Comparison of ENCODE assay signal across 26 mouse cellular contexts in genomic region chr16:40328249-40328820, GRCm38 (mm10).
DNase-seq lines count a peak whose midpoint lies in the region; ATAC-seq and TF ChIP-seq lines count a peak whose summit lies in the region.
"Had no signal": no experiment of that assay in that cellular context is flagged by ENCODE, and none has a peak within 500 bp of the region (broad histone marks: within the 10 kb centered on the region; RNA-seq: fewer than 3 reads in every experiment).

No protein-coding gene starts in this region.

- H3K4me2 ChIP-seq in kidney, embryonic 14.5 days (replicated peaks; ENCODE audit: low read depth, low read length) = no peak overlapping the region
- no peak overlapping the region for H3K4me2 ChIP-seq in liver, postnatal 0 days (ENCODE audit: low read depth, low read length)
- H3K4me2 ChIP-seq: embryonic facial prominence, embryonic 15.5 days; heart, embryonic 15.5 days; hindbrain, embryonic 13.5 days; liver, embryonic 11.5 days; midbrain, embryonic 12.5 days; neural tube, embryonic 12.5 days had no signal

- TF ChIP-seq POLR2A in liver, adult 2 months (IDR thresholded peaks at IDR 0.05; ENCODE audit: extremely low read depth, insufficient read depth, low read length) = no peak

- TF ChIP-seq CTCF in liver, adult 2 months (IDR thresholded peaks at IDR 0.05; ENCODE audit: low read depth, low read length) = no peak
- TF ChIP-seq CTCF in liver, postnatal 0 days (IDR thresholded peaks at IDR 0.05; ENCODE audit: low read depth) = no peak

- H3K36me3 ChIP-seq in kidney, embryonic 14.5 days (ENCODE audit: control insufficient read depth, insufficient read depth, low read length) = no peaks in the 10 kb centered on the region
- no peaks in the 10 kb centered on the region for H3K36me3 ChIP-seq in liver, adult 2 months (ENCODE audit: control insufficient read depth, insufficient read depth, low read length)
- no peaks in the 10 kb centered on the region for H3K36me3 ChIP-seq in liver, postnatal 0 days (replicated peaks; ENCODE audit: insufficient read depth, low read length)
- H3K36me3 ChIP-seq: embryonic facial prominence, embryonic 15.5 days; heart, embryonic 15.5 days; hindbrain, embryonic 13.5 days; midbrain, embryonic 12.5 days; neural tube, embryonic 12.5 days had no signal

- no peak overlapping the region for H3K9ac ChIP-seq in kidney, embryonic 14.5 days (ENCODE audit: low read depth, low read length)
- no peak overlapping the region for H3K9ac ChIP-seq in liver, adult 2 months (ENCODE audit: low read depth, low read length)
- no peak overlapping the region for H3K9ac ChIP-seq in liver, postnatal 0 days (replicated peaks)
- H3K9ac ChIP-seq: embryonic facial prominence, embryonic 15.5 days; heart, embryonic 15.5 days; hindbrain, embryonic 13.5 days; midbrain, embryonic 12.5 days; neural tube, embryonic 12.5 days had no signal

- peak; percentile 73; the same call in 1 of the 2 replicates for ATAC-seq in kidney, embryonic 14.5 days (ENCODE audit: low FRiP score, low TSS enrichment)
- no peak for ATAC-seq in liver, postnatal 0 days
- ATAC-seq: activated CD4-positive, CD25-positive, alpha-beta regulatory T cell, adult 4 months; forebrain, embryonic 16.5 days had no signal

- peak; percentile 31 for DNase-seq in adrenal gland, adult 2 months
- DNase-seq in adrenal gland, postnatal 25 days = no peak
- DNase-seq in kidney, adult 18-20 months = no peak
- peak; percentile 97 for DNase-seq in liver, adult 2 months (ENCODE audit: extremely low read depth, low read depth, low spot score)
- no peak for DNase-seq in liver, postnatal 0 days
- peak; percentile 83 for DNase-seq in gonadal fat pad, adult 2 months (ENCODE audit: low read depth)
- DNase-seq in gastrocnemius, postnatal 4 days (ENCODE audit: low spot score in 2 of 2) = no peak
- DNase-seq: cerebellum, adult 2 months; cerebellum, postnatal 36 days; embryo, embryonic 11 days; gastrocnemius, postnatal 10 days; heart, adult 2 months; heart, postnatal 36 days; kidney, adult 11 months; left cerebral cortex, postnatal 4 days; lung, adult 18-20 months; lung, postnatal 14 days had no signal

- no peaks in the 10 kb centered on the region for H3K9me3 ChIP-seq in kidney, embryonic 14.5 days (ENCODE audit: control insufficient read depth, low read length)
- H3K9me3 ChIP-seq in liver, postnatal 0 days (ENCODE audit: low read length) = no peaks in the 10 kb centered on the region
- H3K9me3 ChIP-seq: embryonic facial prominence, embryonic 15.5 days; heart, embryonic 15.5 days; hindbrain, embryonic 13.5 days; midbrain, embryonic 12.5 days; neural tube, embryonic 12.5 days had no signal

- no peaks in the 10 kb centered on the region for H3K27me3 ChIP-seq in kidney, embryonic 14.5 days (ENCODE audit: control insufficient read depth, insufficient read depth, low read length)
- H3K27me3 ChIP-seq in liver, adult 2 months (ENCODE audit: control insufficient read depth, insufficient read depth, low read length) = no peaks in the 10 kb centered on the region
- no peaks in the 10 kb centered on the region for H3K27me3 ChIP-seq in liver, postnatal 0 days (ENCODE audit: insufficient read depth, low read length)
- H3K27me3 ChIP-seq: embryonic facial prominence, embryonic 15.5 days; heart, embryonic 15.5 days; hindbrain, embryonic 13.5 days; midbrain, embryonic 12.5 days; neural tube, embryonic 12.5 days had no signal

- TF ChIP-seq EP300 in liver, postnatal 0 days (IDR thresholded peaks at IDR 0.05; ENCODE audit: low read depth) = no peak

- WGBS in kidney, embryonic 14.5 days = 30% methylated on average over 7 of the region's 7 CpGs
- 51% methylated on average over 7 of the region's 7 CpGs for WGBS in liver, adult 2 months
- 69% methylated on average over 7 of the region's 7 CpGs for WGBS in liver, postnatal 0 days (ENCODE audit: insufficient replicate concordance)

- no peaks in the 10 kb centered on the region for H3K79me2 ChIP-seq in liver, adult 2 months (ENCODE audit: control insufficient read depth, insufficient read depth, low read length)

- H3K4me1 ChIP-seq in kidney, embryonic 14.5 days (ENCODE audit: control insufficient read depth, insufficient read depth, low read length) = no peaks in the 10 kb centered on the region
- no peaks in the 10 kb centered on the region for H3K4me1 ChIP-seq in liver, adult 2 months (ENCODE audit: control insufficient read depth, insufficient read depth, low read length)
- no peaks in the 10 kb centered on the region for H3K4me1 ChIP-seq in liver, postnatal 0 days (ENCODE audit: insufficient read depth)
- H3K4me1 ChIP-seq: embryonic facial prominence, embryonic 15.5 days; heart, embryonic 15.5 days; hindbrain, embryonic 13.5 days; midbrain, embryonic 12.5 days; neural tube, embryonic 12.5 days had no signal

- no peak overlapping the region for H3K27ac ChIP-seq in kidney, embryonic 14.5 days (ENCODE audit: low read depth, low read length)
- no peak overlapping the region for H3K27ac ChIP-seq in liver, adult 2 months (replicated peaks; ENCODE audit: insufficient read depth, low read depth, low read length)
- H3K27ac ChIP-seq in liver, postnatal 0 days (ENCODE audit: low read depth) = no peak overlapping the region
- H3K27ac ChIP-seq: embryonic facial prominence, embryonic 15.5 days; heart, adult 2 months; heart, embryonic 15.5 days; hindbrain, embryonic 13.5 days; midbrain, embryonic 12.5 days; neural tube, embryonic 12.5 days had no signal

- no peak overlapping the region for H3K4me3 ChIP-seq in kidney, embryonic 14.5 days (ENCODE audit: low read length)
- no peak overlapping the region for H3K4me3 ChIP-seq in liver, adult 2 months (ENCODE audit: insufficient read depth, low read depth, low read length)
- H3K4me3 ChIP-seq in liver, postnatal 0 days (ENCODE audit: low read depth, low read length) = no peak overlapping the region
- H3K4me3 ChIP-seq: embryonic facial prominence, embryonic 15.5 days; heart, adult 2 months; heart, embryonic 15.5 days; hindbrain, embryonic 13.5 days; midbrain, embryonic 12.5 days; neural tube, embryonic 12.5 days had no signal

Comparison
In these comparisons a context has a peak if more than half of its experiments do, and no peak if none do; other contexts are left out.
1. DNase-seq: peak in adrenal gland, adult 2 months (single experiment), liver, adult 2 months (single experiment) and gonadal fat pad, adult 2 months (single experiment); none in adrenal gland, postnatal 25 days (single experiment), kidney, adult 18-20 months (single experiment), liver, postnatal 0 days (single experiment) and gastrocnemius, postnatal 4 days (0 of 2).